Mouse (Mus musculus) mesoderm, embryonic 11.5 days (tissue): ENCODE data around the gene Tmem88b.
A peak's percentile ranks its signal among the peaks of the same experiment; 100 is the strongest.

ENCODE experiments used
- DNase-seq: peaks from one replicate; pipeline ENCODE4 v3.0.0-alpha.2; 2012; ENCODE audit warnings: low read depth, low spot score

Tmem88b gene

DNA sequence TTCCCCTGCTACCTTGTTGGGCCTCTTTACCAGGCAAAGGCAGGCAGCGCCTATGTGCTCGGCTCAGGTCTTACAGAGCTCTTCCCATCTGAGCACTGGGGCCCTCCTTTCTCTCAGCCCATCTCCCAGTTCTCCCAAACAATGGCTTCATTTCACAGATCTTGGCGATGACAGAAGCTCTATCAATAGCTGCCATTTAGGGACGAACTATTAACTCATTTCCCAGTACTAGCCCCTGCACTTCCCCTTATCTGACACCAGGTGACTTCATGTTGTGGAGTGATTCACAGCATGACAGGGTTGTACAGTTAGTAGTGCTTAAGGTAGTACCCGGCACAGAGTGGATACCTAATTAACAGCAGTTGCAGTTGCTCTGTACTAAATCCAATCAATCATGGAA, at the start of gene Tmem88b:
Gene Tmem88b, minus strand, starts transcription at position 56 of the 400 bp plus-strand sequence.
- DNase-seq: no peak

DNA sequence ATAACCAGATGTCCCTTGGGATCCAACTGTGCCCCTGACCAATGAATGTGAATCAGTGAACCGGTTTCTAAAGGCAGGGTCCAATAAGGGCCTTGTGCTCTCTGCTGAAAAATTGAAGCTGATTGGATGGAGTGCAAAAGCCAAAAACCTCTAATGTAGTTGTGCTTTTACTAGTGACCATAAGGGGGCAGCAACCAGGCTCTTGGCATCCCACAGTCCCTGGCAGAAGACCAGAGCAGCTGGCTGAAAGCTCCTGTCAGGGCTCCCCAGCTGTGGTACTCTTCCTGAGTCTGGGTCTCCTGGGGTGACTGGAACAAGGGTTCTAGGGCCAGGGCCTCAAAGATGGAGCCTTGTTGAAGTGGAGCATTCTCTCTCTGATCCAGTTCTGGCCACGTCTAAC, 48.2 kb upstream of the Tmem88b start:
- peak; percentile 81 for DNase-seq

DNA sequence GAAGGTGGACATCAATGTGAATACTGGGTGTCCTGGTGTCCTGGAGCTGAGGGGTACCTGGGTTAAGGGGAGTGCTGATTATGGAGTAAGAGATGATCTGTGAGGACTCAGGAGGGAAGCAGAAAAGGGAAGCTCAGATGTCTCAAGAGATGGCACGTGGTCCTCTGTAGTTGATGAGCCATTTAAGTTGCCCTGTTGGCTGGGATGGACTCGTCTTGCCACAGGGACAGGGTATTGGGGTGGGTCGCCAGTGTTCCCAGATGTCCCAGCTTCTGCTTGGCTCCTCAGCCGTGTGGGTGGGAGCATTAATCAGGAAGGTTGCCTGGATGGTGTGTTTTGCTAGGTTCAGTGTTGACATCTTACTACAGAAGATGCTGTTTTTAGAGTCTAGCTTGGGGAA, 47.6 kb upstream of the Tmem88b start:
- no peak for DNase-seq

DNA sequence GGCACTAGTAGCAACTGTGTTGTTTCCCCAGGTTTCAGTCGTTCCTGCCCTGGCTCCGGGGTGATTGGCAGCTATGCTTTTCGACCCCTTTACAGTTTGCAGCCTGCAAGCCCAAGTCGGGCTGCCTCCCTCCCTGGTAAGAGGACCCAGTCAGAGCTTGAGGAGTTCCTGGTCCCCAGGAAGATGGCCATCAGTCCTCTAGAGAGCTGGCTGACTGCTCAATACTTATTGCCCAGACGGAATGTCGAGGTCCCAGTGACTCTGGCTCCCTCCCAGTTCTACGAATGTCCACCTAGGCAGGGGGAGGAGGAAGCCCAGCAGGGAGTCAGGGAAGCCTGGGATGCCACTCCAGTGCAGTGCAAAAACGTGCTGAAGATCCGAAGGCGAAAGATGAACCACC, 46.6 kb upstream of the Tmem88b start:
- DNase-seq: no peak

DNA sequence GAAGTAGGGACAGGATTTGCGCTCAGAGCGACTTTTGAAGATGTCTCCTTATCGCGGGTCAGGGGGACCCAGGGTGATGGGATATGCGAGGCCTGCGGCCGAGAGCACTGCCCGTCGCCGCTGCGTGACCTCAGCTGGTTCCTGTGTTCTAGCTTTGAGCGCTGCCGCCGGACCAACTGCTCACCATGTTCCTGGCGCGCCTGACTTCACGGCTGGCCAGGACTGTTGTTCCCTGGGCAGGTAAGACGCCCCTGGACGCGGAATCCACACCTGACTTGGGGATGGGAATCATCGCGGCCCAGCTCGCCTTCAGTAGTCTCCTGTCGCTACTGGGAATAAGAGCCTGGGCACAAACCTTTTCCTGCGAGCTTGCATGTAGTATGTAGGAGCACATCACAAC, 46.2 kb upstream of the Tmem88b start:
- DNase-seq: no peak

DNA sequence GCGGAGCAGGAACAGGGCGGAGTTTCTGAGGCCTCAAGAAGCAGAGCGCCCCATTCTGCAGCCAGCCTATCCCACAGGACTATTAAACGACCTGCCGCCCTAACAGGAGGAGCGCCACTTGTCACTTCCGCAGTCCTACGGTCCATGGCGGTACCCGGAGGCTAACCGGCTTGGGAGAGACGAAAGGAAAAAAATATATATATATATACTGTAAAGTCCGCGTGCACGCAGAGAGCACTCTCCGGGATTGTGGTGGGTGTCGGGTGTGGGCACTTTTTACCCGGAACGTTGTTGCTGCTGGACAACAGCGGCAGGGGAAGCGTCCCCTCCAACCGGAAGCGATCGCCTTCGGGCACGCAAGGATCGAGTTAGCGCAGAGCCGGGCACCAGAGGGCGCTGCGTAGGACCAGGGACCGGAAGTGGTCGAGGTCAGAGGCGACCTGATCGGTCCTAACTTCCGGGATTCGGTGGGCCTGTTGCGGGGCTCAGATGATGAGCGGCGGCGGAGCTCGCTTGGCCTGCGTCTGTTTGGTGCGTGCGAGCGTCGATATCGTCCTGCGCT, 45.6 kb upstream of the Tmem88b start, which contains the start of gene Aurkaip1:
Gene Aurkaip1, plus strand, starts transcription at position 68 of the 562 bp plus-strand sequence.
- DNase-seq: peak; percentile 98

DNA sequence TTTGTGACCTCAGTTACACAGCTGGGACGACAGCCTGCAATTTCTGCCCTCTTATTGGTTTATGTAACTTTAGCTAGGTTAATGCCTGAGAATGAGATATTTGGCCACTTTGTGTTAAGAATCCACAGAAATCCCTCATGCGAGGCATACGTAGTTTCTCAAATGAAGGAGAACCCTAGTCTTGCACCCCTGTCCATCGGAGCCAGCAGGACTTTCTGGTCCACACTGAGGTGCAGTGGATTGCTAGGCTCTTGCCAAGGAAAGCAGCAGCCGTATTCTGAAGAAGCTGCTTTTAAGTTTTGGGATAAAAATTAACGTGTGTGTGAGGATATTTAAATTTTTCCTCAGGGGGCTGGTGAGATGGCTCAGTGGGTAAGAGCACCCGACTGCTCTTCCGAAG, 44.9 kb upstream of the Tmem88b start:
- no peak for DNase-seq

DNA sequence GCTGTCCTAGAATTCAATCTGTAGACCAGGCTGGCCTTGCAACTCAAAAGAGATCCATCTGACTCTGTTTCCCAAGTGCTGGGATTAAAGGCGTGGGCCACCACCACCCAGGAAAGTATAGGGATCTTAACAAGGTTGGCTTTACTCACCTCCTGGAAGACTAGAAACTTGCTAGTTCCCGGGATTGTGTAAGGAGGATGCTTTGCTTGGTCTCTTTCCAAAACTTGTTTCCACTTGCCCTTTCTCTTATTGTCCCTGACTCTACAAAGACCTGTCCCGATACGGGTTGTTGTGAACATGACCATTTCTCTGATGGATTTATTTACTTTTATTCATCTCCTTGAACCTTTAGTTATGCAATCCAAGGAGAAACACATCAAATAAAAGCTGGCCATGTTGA, 44.2 kb upstream of the Tmem88b start:
- DNase-seq: no peak

DNA sequence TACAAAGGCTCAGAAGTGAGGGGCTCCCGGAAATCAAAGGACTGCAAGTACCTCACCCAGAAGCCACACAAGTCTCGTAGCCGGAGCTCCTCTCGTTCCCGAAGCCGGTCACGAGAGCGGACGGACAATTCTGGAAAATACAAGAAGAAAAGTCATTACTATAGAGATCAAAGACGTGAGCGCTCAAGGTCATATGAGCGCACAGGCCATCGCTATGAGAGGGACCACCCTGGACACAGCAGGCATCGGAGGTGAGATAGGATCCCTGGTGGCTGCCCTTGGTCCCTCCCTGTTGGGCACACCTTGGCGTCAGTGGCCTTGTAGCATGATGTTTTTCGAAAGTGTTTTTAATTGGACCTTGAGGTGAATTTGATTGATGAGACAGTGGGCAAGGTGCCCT, 37.8 kb upstream of the Tmem88b start:
- no peak for DNase-seq

DNA sequence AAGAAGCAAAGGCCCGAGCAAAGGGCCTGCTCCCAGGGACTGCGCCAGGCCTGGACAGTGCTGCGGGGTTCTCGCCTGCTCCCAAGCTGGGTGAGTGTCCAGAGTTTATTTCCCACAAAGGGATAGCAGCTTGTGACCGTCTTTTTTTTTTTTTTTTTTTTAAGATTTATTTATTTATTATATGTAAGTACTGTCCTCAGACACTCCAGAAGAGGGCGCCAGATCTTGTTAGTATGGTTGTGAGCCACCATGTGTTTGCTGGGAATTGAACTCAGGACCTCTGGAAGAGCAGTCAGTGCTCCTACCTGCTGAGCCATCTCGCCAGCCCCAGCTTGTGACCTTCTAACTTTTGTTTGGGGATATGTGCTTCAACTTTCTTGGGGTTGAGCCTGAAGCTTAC, 35.4 kb upstream of the Tmem88b start:
- DNase-seq: peak; percentile 52

DNA sequence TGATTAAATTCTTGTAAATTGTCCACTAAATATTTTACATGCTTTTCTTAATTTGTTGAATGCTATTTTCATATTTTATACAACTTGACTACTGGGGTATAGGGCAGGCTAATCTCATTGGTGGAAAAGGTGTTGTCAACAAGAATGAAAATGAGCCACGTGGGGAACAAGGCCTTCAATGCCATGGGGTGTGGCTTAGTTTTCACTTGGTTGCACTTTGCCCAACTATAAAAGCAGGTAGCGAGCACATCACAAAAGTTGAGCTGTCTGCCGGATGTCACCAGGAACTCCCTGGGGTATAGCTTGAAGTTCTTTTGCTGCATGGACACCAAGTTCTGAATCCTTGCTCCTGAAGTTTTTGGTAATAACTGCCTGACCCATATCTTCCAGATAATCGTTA, 31.9 kb upstream of the Tmem88b start:
- no peak for DNase-seq

DNA sequence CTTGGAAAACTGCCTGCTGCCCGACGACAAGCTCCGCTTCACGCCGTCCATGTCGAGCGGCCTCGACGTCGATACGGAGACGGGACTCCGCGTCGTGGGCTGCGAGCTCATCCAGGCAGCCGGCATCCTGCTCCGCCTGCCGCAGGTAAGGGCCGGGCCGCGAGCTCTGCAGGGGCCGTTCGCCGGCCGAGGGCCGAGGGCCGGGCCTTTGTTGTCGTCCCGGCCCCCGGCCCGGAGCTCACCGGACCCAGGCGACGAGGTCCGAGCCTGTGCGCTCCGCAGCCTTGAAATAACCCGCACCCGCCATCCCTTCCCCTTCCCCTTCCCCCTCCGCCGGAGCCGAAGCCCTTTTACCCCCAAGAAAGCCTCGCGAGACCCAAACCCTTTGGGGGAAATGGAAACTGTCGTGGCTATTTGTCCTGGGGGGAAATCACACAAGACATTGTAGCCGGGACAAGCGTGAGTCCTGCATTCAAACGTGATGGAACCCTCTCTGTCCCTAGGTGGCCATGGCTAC, 27.0 kb upstream of the Tmem88b start:
- peak; percentile 53 for DNase-seq

DNA sequence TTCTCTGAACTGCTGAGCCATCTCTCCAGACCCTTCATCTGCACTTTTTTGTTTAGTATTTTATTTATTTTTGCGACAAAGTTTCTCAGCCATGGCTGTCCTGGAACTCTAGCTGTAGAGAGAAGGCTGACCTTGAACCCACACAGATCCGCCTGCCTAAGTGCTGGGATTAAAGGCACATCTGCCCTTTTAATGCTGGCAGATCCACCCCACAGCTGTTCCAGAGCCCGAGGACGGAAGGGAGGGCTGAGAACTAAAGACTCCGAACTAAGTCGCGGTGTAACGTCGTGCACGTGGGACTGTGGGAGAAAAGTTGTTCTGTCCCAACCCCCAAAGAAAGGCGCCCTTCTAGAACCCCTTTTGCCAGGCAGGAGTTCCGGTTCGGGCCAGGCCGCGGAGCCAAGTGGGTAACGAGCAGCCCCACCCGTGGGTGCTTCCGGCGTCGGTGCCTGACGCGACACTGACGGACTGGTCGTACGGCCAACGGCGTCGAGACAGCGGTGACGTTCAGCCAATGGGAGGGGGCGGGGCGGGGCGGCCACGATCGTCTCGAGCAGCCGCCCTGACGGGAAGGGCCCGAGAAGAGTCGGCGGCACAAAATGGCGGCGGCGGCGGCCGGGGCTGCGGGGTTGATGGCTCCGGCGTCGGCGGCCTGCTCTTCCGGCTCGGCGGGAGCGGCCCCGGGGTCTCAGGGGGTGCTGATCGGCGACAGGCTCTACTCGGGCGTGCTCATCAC, 26.4 kb upstream of the Tmem88b start, which contains the start of gene Ccnl2:
Gene Ccnl2, plus strand, starts transcription at position 561 of the 736 bp plus-strand sequence.
- DNase-seq: peak; percentile 97

DNA sequence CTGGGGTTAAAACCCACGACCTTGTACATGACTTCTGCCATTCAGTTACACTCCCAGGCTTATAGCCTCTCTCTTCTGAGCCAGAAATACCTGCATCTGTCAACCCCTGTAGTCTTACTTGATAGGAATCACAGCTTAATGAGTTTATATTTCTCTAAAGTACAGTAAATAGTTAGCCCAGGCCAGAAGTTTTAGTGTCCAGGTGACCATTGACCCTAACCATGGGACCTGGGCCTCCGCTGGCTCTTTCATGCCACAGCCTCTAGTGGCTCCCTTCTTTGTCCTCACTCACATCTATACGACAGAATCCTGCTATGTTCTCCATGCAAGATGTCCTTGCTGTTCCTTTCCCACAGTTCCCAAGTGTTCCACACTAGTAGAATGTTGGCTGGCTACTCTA, 22.2 kb upstream of the Tmem88b start:
- no peak for DNase-seq

DNA sequence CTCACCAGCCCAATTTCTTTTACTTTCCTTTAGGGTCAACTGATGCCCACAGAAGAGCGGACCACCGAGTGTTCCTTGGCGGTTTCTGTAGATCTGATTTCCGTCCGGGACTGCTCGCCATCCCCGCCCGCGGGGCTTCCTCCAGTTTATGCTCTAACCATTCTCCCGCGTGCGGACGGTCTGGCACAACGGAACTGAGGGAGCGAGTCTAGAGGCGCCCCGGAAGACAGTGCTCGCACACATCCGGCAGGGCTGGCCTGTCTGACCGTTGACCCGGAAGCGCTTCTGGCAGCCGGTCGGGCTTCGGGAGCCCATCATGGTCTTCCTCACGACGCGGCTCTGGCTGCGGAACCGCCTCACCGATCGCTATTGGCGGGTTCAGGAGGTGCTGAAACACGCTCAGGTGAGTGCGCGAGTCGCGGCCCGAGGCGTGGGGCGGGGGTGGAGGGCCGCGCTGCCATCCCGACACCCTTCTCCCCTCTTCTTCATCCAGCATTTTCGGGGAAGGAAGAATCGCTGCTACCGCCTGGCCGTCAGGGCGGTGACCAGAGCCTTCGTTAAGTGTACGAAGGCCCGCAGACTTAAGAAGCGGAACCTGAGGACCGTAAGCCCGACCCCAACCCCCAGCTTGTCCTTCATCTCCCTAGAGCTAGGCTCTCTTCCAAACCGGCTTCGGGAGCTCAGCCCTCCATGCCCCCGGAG, 17.8 kb upstream of the Tmem88b start:
- DNase-seq: peak; percentile 97

DNA sequence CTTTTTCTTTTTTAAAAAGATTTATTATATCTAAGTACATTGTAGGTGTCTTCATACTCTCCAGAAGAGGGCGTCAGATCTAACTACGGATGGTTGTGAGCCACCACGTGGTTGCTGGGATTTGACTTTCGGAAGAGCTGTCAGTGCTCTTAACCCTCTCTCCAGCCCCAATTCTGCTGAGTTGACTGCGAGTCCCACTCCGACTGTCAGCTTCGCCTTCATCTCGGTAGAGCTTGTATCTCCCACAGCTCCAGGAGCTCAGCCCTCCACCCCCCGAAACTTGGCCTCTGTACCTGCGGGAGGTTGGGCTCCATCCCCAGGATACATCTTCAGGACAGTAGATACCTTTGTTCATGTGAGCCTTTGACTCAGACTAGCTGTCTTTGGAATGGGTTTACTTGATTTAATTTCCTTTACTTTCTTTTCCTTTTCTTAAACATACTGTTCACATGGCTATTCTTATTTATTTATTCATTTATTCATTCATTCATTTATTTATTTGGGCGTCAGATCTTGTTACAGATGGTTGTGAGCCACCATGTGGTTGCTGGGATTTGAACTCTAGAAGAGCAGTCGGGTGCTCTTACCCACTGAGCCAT, 17.2 kb upstream of the Tmem88b start, which contains the start of gene Mrpl20:
Gene Mrpl20, plus strand, starts transcription at position 138 of the 599 bp plus-strand sequence.
- no peak for DNase-seq

DNA sequence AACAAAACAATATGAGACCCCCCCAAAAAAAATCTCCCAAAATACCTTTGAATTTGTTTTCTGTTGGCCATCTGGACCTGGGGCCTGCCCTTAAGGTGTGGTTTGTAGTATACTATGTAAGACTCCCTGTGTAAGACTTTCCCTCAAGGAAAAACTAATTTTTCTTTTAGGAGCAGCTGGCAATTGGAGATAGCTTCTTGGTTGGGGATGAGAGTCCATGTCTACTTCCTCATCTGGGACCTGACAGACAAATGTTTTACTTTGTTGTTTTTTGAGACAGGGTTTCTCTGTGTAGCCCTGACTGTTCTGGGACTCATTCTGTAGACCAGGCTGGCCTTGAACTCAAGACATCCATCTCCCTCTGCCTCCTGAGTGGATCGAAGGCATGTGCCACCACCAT, 16.4 kb upstream of the Tmem88b start:
- no peak for DNase-seq

DNA sequence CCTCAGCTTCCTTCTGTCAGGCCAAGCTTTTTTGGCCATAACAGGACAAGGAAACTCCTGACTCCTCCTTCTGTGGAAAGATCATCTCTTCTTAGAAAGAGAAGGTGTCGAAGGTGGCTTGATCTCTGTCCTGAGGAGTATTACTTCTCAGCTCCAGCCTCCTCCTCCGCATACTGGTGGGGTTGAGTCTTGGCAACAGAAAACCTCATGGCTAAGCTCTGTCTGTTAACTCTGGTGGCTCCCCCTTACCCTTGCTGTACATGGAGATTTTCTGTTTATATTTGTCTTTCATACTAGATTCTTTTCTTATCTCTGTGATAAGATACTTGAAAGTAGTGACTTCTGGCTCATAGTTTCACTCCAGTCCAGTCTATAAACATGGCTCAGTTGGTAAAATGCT, 8.1 kb upstream of the Tmem88b start:
- no peak for DNase-seq

DNA sequence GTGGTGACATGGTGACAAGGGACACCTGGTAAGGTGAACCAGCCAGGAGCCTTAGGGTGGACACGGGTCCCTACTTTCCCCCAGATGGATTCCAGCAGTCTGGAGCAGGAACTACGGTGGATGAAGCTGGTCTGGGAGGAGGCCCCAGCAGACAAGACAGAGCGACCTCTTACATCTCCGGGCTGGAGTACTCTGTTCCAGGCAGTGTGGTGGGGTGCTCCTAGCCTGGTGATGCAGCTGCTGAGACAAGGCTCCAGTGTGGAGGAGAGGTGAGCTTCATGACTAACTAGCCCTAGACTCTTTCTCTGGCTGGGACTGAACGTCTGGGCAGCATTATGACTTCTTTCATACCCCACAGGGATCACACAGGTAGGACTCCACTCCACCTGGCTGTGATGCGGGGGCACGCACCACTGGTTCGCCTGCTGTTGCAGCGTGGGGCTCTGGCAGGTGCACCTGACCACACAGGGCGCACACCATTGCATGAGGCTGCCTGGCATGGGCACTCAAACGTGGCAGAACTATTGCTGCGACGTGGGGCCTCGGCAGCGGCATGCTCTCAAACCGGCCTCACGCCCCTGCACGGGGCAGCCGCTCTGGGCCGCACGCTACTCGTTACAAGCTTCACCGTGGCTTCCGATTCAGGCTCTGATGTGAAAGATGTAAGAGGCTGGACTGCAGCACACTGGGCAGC, 5.7 kb upstream of the Tmem88b start:
- no peak for DNase-seq

DNA sequence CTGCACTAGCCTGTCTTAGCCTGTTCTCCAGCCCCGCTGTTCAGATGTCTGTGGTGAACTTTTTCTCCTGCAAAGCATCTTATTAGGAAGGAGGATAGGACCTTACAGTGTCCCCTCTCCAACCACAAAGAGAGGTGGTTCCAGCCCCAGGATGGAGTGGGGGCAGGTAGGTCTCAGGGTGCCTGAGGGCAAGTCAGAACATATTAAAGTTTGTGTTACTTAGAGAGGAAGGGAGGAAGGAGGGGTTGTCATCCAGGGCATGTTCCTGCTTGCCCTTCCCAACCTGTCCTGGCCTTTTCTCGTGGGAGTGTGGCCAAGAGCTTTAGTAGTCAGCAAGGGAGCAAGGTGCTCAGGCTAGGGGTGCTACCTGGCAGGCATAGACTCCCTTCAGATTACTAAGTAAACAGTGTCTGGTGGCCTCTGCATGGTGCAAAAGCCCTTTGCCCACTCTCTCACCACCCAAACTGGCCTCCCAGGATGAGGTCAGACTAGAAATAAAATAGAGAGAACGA, 5.0 kb upstream of the Tmem88b start:
- no peak for DNase-seq

DNA sequence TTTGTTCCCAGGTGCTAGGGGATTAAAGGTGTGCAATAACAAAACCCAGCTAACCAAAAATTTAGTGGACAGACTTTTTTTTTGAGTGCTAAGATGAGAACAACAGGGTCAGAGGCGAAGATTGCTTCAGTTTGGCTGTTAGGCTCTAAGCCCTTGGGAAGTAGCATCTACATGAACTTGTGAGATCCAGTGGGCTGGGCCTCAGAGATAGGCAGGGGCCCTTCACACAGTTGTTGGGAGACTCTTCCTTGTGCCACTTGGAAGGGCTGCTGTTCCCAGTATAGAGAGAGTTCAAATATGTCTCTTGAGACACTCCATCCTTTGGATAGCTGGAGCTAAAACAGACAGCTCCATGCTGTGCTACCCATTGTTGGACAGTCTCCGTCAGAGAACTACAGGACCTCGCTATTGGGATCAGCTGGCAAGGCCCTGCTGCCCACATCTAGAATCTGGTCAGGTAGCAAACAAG, 4.4 kb upstream of the Tmem88b start, which contains the start of gene Ankrd65:
Gene Ankrd65, plus strand, starts transcription at position 419 of the 469 bp plus-strand sequence.
- DNase-seq: no peak
